Mouse (Mus musculus): ENCODE results near the gene Fam32a. TPM values are rescaled to one million over a fixed set of nuclear protein-coding genes. Genes with fewer than 3 reads are reported as not detected.
A peak's percentile ranks its signal among the peaks of the same experiment; 100 is the strongest.

Fam32a gene
- polyA plus RNA-seq, 1 experiment from 2014 or later: 77.0 TPM

DNA sequence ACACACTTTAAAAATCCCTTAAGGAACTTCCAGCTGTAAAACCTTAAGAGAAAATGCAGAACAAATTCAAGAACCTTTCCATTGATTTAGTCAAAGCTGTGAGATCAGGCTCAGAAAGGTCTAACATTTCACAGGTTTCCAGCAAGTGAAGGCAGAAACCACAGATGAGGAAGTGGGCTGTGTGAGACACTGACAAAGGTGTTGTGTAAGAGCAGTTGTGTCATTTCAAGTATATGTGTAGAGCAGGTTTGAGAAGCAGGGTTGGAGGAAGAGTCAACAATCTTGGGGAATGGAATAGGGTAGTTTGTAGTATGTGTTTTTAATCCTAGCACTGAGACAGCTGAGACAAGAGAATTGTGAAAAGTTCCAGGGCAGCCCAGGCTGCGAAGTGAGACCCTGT lies 3.7 kb upstream of the Fam32a start:
- no peaks in the 10 kb centered on the region for H3K27me3 ChIP-seq (ENCODE audit: control insufficient read depth, insufficient read depth, low read length)
- ATAC-seq (replicated peaks; ENCODE audit: insufficient number of reproducible peaks, low FRiP score, low TSS enrichment, low read depth): no peak
- no peak overlapping the region for H3K4me3 ChIP-seq (ENCODE audit: low read depth, low read length)
- no peaks in the 10 kb centered on the region for H3K4me1 ChIP-seq (ENCODE audit: control insufficient read depth, insufficient read depth, low read length)
- H3K9me3 ChIP-seq (replicated peaks; ENCODE audit: control insufficient read depth, low read length): no peaks in the 10 kb centered on the region
- H3K36me3 ChIP-seq (replicated peaks; ENCODE audit: control insufficient read depth, insufficient read depth, low read depth, low read length): no peaks in the 10 kb centered on the region
- no peak for DNase-seq (ENCODE audit: low spot score)
- H3K9ac ChIP-seq (replicated peaks; ENCODE audit: low read length): no peak overlapping the region
- no peak overlapping the region for H3K27ac ChIP-seq (replicated peaks; ENCODE audit: low read depth, low read length)
- no peak overlapping the region for H3K4me2 ChIP-seq (ENCODE audit: low read depth, low read length)
- WGBS: 43% methylated on average over 1 of the region's 1 CpGs

DNA sequence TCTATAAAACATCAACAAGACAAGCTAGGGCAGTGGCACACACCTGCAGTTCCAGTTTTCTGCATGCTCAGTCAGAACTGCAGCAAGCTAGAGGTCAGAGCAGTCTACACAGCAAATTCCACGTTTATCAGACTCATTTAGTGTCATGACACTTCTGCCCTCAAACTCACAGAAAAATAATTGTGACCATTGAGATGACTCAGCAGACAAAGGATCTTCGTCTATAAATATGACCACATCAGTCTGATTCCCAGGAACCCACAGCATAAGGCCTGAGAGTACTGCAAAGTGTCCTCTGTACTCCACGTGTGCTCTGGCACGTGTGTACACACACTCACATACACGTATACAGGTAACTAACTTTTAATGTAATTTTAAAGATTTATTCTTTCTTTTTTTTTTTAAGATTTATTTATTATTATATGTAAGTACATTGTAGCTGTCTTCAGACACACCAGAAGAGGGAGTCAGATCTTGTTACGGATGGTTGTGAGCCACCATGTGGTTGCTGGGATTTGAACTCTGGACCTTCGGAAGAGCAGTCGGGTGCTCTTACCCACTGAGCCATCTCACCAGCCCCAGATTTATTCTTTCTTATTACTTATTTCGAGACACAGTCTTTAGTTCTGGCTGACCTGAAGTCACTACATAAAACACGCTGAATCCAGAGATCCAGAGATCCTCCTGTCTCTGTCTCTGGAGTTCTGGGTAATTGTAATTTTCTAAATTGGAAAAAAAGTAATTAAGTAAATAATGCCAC lies 569 bp upstream of the Fam32a start:
- ATAC-seq (replicated peaks; ENCODE audit: insufficient number of reproducible peaks, low FRiP score, low TSS enrichment, low read depth) (no peak), DNase-seq (ENCODE audit: low spot score) (no peak)
- no peaks in the 10 kb centered on the region for H3K4me1 ChIP-seq (ENCODE audit: control insufficient read depth, insufficient read depth, low read length)
- H3K4me2 ChIP-seq (ENCODE audit: low read depth, low read length): peak overlapping the region; percentile 33; the same call in 1 of the 2 replicates
- H3K9me3 ChIP-seq (replicated peaks; ENCODE audit: control insufficient read depth, low read length): no peaks in the 10 kb centered on the region
- 0 out of 2 replicates have a peak overlapping the region, but pooled peaks have one; percentile 89 for H3K4me3 ChIP-seq (ENCODE audit: low read depth, low read length)
- peaks cover 7% of the 10 kb centered on the region for H3K36me3 ChIP-seq (replicated peaks; ENCODE audit: control insufficient read depth, insufficient read depth, low read depth, low read length)
- no peak overlapping the region for H3K27ac ChIP-seq (replicated peaks; ENCODE audit: low read depth, low read length)
- H3K27me3 ChIP-seq (ENCODE audit: control insufficient read depth, insufficient read depth, low read length): no peaks in the 10 kb centered on the region
- no peak overlapping the region for H3K9ac ChIP-seq (replicated peaks; ENCODE audit: low read length)
- WGBS: 82% methylated on average over 9 of the region's 10 CpGs

DNA sequence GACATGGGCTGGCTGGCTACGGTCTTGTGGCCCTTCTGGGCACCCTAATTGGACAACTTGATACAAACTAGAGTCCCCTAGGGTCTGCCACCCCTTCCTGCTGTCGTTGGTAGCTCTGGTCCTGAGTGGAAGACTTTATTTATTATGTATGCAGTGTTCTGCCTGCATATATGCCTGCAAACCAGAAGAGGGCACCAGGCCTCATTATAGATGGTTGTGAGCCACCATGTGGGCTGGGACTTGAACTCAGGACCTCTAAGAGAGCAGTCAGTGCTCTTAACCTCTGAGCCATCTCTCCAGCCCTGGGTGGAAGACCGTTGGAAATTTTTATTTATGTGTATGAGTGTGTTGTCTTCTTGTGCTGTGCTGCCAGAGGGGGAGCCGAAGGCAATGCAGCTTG lies 1.2 kb downstream of the Fam32a start:
- Histone ChIP-seq H3K27me3 (ENCODE audit: control insufficient read depth, insufficient read depth, low read length) (no peaks in the 10 kb centered on the region), H3K27ac (replicated peaks; ENCODE audit: low read depth, low read length) (no peak overlapping the region), H3K4me1 (ENCODE audit: control insufficient read depth, insufficient read depth, low read length) (no peaks in the 10 kb centered on the region), H3K4me2 (ENCODE audit: low read depth, low read length) (peak overlapping the region; percentile 80; the same call in 1 of the 2 replicates), H3K36me3 (replicated peaks; ENCODE audit: control insufficient read depth, insufficient read depth, low read depth, low read length) (peaks cover 7% of the 10 kb centered on the region), H3K9me3 (replicated peaks; ENCODE audit: control insufficient read depth, low read length) (no peaks in the 10 kb centered on the region), H3K4me3 (ENCODE audit: low read depth, low read length) (peak overlapping the region; percentile 89; the same call in 1 of the 2 replicates), H3K9ac (replicated peaks; ENCODE audit: low read length) (no peak overlapping the region)
- no peak for ATAC-seq (replicated peaks; ENCODE audit: insufficient number of reproducible peaks, low FRiP score, low TSS enrichment, low read depth)
- DNase-seq (ENCODE audit: low spot score): no peak
- WGBS: 80% methylated on average over 4 of the region's 4 CpGs

- Histone ChIP-seq H3K4me1 (ENCODE audit: control insufficient read depth, insufficient read depth, low read length) (no peaks in the 10 kb centered on the region), H3K36me3 (replicated peaks; ENCODE audit: control insufficient read depth, insufficient read depth, low read depth, low read length) (peaks cover 7% of the 10 kb centered on the region), H3K9ac (replicated peaks; ENCODE audit: low read length) (no peak overlapping the region), H3K27me3 (ENCODE audit: control insufficient read depth, insufficient read depth, low read length) (no peaks in the 10 kb centered on the region), H3K4me3 (ENCODE audit: low read depth, low read length) (no peak overlapping the region), H3K27ac (replicated peaks; ENCODE audit: low read depth, low read length) (no peak overlapping the region), H3K9me3 (replicated peaks; ENCODE audit: control insufficient read depth, low read length) (no peaks in the 10 kb centered on the region), H3K4me2 (ENCODE audit: low read depth, low read length) (no peak overlapping the region)
- ATAC-seq (replicated peaks; ENCODE audit: insufficient number of reproducible peaks, low FRiP score, low TSS enrichment, low read depth): no peak
- no peak for DNase-seq (ENCODE audit: low spot score)
- 92% methylated on average over 5 of the region's 5 CpGs for WGBS
Observed at GRCm38 (mm10) chr8:72222656-72223055, 3.1 kb downstream of the Fam32a start.

DNA sequence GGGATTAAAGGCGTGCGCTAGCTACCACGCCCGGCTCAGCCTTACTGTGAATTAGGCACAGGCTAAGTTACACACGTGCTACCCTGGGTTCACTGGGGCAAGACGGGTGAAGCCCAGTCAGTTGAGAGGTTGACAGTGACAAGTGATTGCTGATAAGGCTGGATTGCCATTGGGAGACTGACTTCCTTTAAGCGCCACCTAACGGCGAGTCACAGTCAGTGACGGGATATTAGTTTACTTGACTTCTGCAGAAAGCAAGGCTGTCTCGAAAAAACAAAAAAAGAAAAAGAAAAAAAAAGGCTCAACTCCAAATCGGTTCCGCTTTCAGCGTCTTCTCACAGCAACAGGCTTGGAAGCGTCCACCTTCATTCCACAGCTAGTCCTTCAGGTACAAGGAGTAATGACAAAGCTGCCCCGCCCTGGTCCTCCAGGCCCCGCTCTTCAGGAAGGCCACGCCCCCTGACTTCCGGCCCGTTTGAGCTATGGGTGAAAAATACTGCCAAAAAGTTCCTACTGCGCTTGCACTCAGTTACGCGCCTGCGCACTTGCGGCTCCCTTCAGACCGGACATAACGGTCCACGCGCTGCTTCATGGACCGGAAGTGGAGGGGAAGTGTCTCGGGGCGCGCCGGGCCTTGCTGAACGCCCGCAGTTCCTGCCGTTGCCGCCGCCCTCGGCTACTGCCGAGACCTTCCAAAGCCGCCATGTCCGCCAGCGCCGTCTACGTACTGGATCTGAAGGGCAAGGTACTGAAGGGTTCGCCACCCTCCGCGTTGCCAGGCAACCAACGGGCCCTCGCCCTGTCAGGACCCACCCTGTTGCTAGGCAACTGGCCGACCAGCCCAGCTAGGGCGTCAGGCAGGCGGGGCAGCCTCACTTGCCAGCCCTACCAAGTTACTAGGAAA lies 20.2 kb downstream of the Fam32a start, which contains the start of gene Ap1m1:
TSS of gene Ap1m1 (plus strand) at position 520 of the 904 bp plus-strand sequence.
- Histone ChIP-seq H3K4me1 (ENCODE audit: control insufficient read depth, insufficient read depth, low read length) (no peaks in the 10 kb centered on the region; the same call in 1 of the 2 replicates), H3K27me3 (ENCODE audit: control insufficient read depth, insufficient read depth, low read length) (no peaks in the 10 kb centered on the region), H3K4me3 (ENCODE audit: low read depth, low read length) (peak within 1 kb of the TSS; percentile 49), H3K9ac (replicated peaks; ENCODE audit: low read length) (peak within 1 kb of the TSS; percentile 45), H3K36me3 (replicated peaks; ENCODE audit: control insufficient read depth, insufficient read depth, low read depth, low read length) (no peaks in the 10 kb centered on the region), H3K4me2 (ENCODE audit: low read depth, low read length) (peak within 1 kb of the TSS; percentile 50), H3K9me3 (replicated peaks; ENCODE audit: control insufficient read depth, low read length) (no peaks in the 10 kb centered on the region), H3K27ac (replicated peaks; ENCODE audit: low read depth, low read length) (peak within 1 kb of the TSS; percentile 75)
- DNase-seq (ENCODE audit: low spot score) (peak; percentile 100), ATAC-seq (replicated peaks; ENCODE audit: insufficient number of reproducible peaks, low FRiP score, low TSS enrichment, low read depth) (peak; percentile 95)
- under 1% methylated on average over 54 of the region's 54 CpGs for WGBS

DNA sequence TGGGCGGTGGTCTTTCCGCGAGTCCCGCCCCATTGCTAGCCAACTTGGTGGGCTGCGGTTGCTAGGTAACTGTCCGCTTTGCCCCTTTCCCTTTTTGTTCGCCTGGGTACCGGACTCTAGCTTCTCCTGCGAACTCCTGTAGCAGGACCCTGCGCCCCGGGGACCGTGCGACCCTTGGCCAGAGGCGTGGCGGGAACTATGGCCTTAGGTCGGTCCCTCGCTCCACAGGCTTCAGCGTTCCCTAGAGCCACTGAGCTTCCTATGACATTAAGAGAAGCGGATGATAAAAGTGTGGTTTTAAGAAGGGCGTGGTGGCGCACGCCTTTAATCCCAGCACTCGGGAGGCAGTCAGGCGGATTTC lies 20.9 kb downstream of the Fam32a start:
- H3K27ac ChIP-seq (replicated peaks; ENCODE audit: low read depth, low read length): no peak overlapping the region

GRCm38 (mm10) chr8:72240951-72241350 lies 21.4 kb downstream of the Fam32a start:
- no peak overlapping the region for H3K9ac ChIP-seq (replicated peaks; ENCODE audit: low read length)
- whole genome bisulfite sequencing: 76% methylated on average over 7 of the region's 7 CpGs
- DNase-seq (ENCODE audit: low spot score) (no peak), ATAC-seq (replicated peaks; ENCODE audit: insufficient number of reproducible peaks, low FRiP score, low TSS enrichment, low read depth) (no peak)
- H3K27ac ChIP-seq (replicated peaks; ENCODE audit: low read depth, low read length): no peak overlapping the region
- H3K4me2 ChIP-seq (ENCODE audit: low read depth, low read length): peak overlapping the region; percentile 50
- no peaks in the 10 kb centered on the region; the same call in 1 of the 2 replicates for H3K4me1 ChIP-seq (ENCODE audit: control insufficient read depth, insufficient read depth, low read length)
- no peaks in the 10 kb centered on the region for H3K9me3 ChIP-seq (replicated peaks; ENCODE audit: control insufficient read depth, low read length)
- H3K4me3 ChIP-seq (ENCODE audit: low read depth, low read length): peak overlapping the region; percentile 49
- H3K27me3 ChIP-seq (ENCODE audit: control insufficient read depth, insufficient read depth, low read length): no peaks in the 10 kb centered on the region
- no peaks in the 10 kb centered on the region for H3K36me3 ChIP-seq (replicated peaks; ENCODE audit: control insufficient read depth, insufficient read depth, low read depth, low read length)

More for the DNA sequence above, 20.9 kb downstream of the Fam32a start:
- Histone ChIP-seq H3K36me3 (replicated peaks; ENCODE audit: control insufficient read depth, insufficient read depth, low read depth, low read length) (no peaks in the 10 kb centered on the region), H3K4me2 (ENCODE audit: low read depth, low read length) (peak overlapping the region; percentile 50), H3K4me3 (ENCODE audit: low read depth, low read length) (peak overlapping the region; percentile 49), H3K27me3 (ENCODE audit: control insufficient read depth, insufficient read depth, low read length) (no peaks in the 10 kb centered on the region), H3K9ac (replicated peaks; ENCODE audit: low read length) (peak overlapping the region; percentile 45), H3K4me1 (ENCODE audit: control insufficient read depth, insufficient read depth, low read length) (no peaks in the 10 kb centered on the region; the same call in 1 of the 2 replicates), H3K9me3 (replicated peaks; ENCODE audit: control insufficient read depth, low read length) (no peaks in the 10 kb centered on the region)
- 2% methylated on average over 24 of the region's 24 CpGs for WGBS
- DNase-seq (ENCODE audit: low spot score) (no peak), ATAC-seq (replicated peaks; ENCODE audit: insufficient number of reproducible peaks, low FRiP score, low TSS enrichment, low read depth) (no peak)

Data from embryonic facial prominence, embryonic 11.5 days (tissue).